Mouse (Mus musculus): ENCODE data around the gene Cenpp.

Gene Cenpp

DNA sequence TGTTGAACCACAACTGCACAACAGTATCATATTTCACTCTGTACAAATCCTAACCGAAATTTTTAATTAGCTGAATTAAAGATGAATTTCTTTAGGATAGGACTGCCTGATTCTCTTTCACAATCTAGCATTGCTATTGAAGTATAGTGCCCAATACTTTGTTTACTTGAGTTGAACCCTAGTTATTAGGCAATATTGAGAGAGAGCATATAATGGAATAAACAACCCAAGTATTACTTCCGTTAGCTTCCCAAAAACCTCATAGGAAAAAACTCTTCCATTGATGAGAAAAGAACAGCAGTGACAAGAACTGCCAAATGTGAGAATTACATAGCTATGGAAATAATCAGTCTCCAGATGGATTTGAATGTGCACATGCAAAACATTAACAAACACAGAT, 126.3 kb downstream of the Cenpp start:
- DNase-seq (ENCODE audit: low spot score in 2 of 2), result no peak

DNA sequence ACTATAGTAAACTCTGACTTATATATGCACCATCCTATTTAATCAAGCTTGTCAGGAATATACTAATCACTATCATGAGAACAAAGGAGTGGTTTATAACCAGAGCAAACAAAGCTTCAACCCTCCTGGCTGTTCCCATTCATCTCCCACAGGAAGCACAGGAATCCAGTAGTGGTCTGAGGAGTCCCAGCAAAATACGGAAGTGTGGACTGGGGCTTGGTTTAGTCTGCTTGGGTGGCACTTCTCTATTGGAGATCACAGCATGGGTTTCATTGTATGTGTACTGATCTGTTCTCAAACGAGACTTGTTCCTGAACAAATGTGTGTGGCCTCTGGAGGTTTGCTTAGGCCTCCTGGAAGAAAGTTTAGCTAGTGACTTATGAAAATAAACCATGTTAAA, 133.8 kb downstream of the Cenpp start:
- DNase-seq (ENCODE audit: low spot score in 2 of 2), result no peak

DNA sequence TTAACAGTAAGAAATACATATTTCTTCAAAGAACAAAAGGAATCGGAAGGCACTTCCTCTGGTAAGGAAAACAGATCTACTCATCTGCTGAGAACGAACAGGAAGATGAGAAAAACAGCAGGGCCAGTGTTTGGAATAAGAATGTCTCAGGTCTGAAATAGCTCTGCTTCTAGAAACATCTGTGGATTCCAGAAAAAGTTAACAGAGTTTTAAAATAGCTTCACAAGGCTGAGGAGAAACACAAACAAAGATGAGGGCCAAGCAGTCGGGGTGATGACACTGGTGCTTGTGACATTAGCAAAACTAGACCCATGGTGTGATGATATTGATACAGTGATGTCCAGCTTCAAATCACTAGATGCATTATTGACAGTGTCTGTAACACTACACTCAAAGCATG, 145.4 kb downstream of the Cenpp start:
- DNase-seq (ENCODE audit: low spot score in 2 of 2), result no peak

DNA sequence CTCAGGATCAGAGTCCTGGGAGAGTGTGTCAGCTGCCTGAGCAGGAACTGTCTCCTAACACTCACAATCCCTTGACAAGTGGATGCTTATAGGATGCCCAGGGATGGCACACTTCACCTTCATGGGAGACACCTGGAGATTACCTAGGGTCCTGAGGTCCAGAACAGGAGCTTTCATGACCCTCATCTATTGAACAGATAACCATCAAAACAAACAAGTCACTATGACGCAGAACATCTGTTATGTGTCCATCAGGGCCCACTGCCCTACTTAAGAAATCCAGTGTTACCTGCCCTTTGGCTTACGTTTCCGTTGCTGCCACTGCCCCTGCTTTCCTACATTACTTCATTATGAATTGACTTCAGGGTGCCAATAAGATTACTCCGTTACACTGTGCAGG, 146.8 kb downstream of the Cenpp start:
- no peak for DNase-seq (ENCODE audit: low spot score in 2 of 2)

DNA sequence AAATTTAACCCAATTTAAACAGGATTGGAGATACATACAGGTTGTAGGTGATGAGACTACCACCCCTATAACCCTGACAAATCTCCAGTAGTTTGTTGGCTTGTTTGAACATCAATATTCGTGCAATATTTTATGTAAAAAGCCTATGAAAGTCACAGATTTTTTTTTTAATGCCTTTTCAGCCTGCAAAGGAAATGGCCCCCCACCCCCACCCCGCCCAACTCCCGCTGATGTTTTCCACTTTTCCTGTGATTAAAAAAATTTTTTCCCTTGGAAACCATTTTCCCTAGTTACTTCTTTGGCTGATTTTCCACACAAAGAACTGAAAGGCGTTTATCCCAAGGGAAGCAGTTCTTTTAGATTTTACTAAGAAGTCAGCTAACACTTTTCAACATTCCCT, 148.1 kb downstream of the Cenpp start, which contains the start of gene Ecm2:
Ecm2 (plus strand) TSS at position 301 of the 400 bp plus-strand sequence.
- no peak for DNase-seq (ENCODE audit: low spot score in 2 of 2)

DNA sequence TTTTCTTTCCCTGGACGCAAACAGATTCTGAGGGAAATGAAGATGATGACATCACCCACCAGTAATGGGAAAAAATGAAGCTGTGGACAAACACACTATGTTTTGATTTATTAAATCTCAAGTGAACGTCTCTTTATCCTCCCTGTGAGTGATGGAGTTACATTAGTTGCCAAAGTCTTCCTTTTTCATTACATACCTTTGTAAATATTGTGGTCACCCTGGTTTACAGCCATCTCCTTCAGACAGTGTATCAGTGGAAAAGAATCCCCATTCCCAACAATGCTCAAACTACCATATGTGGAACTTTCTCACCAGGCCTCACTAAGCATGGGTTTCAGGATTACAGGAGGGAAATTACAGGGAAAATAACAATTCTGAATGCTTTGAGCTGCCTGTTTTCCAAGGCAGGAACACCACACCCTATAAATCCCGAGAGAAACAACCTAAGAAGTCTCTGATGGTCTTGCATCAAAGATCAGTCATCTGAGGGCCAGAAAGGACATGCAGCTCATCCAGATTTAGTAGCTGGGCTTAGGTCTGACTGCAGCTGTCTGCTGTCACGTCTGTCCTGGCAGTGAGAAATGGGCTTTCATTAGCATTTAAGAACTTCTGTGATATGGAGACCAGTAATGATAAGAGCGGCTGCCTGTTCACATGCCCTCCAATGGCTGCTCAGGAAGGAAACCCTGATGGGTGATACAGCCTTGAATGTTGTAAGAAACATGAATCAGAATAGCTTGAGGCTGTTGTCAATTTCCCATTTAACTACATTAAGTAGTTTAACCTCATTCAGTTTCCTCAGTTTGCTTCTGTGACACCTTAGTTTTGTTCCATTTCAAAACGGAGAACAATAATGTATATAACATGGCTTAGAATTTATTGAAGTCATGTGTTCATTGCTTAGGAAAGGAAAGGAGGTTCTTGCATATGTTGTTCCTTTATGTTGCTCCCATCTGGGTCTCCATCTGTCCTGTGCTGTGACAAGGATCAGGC, 159.9 kb downstream of the Cenpp start, which contains the start of gene Tes3-ps:
Tes3-ps (plus strand) TSS at position 943 of the 993 bp plus-strand sequence.
- no peak for DNase-seq (ENCODE audit: low spot score in 2 of 2)

DNA sequence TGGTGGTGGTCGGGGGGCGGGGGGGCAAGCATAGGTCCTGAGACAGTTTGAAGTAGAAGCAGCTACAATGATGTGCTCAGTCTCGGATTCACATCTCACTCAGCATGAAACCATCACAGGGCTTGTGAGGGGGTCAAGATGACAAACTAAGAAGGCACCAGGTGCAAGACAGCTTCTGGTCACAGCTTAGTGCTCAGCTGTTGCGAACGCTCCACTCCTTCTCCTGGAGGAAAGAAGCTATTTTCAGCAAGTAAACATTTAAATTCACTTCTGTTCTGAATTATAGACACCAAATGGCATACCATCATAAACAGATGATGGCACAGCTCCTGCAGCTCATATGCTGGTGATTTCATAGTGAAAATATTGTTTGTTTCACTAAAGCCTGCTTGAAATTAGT, 167.2 kb downstream of the Cenpp start:
- no peak for DNase-seq (ENCODE audit: low spot score in 2 of 2)

DNA sequence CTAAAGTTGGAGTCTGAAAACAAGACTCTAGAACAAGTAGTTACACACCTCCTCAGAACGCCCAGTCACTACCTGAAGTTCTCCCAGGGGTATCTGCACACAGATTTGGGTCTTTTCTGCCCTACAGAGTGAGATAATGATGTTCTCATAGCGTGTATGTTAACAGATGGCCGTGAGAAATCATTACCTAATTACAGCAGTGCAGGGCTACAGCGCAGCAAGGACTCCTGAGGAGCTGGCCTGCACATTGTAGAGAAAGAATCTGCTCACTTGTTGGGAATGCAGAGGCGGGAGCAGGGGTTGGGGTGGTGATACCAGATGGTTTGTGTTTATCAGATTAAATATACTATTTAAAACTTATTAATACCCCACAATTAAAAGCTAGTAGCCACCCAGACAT, 172.0 kb downstream of the Cenpp start:
- DNase-seq (ENCODE audit: low spot score in 2 of 2), result no peak

DNA sequence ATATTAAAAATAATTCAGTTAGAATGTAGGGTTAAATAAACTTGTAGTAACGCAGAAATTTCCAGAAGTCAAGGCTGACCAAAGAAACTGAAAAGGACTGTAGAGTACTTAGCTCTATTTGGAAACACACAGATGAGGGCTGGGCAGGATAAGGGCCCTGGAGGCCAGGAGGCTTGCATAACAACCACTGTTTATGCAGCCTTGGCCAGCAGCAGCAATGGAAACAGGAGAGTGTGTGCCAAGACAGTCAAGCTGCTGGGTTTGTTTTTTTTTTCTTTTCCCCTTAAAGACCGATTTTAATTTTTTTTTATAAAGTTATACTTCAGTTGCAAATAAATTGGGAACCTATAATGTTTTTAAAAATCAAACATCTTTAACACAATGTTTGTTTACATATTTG, 172.5 kb downstream of the Cenpp start:
- peak in 1 of 2 experiments; percentile 41 for DNase-seq (ENCODE audit: low spot score in 2 of 2)

DNA sequence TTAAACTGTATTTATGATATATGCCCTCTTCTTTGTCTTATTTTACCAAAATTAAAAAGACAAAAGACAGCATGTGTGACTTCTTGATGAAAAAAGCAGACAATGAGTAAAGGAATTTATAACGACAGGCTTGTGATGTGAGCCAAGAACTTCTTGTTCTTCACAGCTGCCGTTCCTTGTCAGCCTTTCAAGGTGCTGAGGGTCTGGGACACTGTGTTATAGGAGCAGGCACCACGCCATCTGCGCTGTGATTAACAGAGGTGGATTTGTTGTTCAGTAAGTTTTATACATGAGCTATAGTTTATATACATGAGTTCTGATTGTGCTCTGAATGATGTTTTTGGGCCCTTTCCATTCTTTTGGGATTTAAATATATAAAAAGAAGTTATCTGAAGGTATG, 173.2 kb downstream of the Cenpp start:
- no peak for DNase-seq (ENCODE audit: low spot score in 2 of 2)

DNA sequence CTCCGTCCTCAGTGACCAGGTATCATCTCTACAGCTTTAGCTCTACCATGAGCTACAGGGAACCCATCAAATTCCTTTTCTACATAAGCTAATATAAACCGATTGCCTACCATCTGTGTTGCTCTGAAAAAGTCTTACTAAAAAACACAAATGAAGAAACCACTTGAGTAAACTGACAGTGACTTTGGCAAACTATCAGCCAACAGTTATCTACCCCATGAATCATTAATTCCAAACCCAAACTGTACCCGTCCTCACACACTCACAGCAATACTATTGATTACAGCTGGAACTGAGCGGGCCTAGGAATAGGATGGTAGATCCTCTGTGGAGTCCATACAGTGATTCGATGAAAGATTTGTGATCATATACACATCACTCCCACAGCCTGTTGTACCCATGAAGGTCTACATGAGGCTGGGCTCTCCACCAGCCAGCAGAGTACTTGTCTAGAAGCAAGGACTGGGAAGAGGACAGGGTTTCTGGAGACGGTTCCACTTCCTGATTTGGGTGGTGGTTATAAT, 173.7 kb downstream of the Cenpp start:
- no peak for DNase-seq (ENCODE audit: low spot score in 2 of 2)

DNA sequence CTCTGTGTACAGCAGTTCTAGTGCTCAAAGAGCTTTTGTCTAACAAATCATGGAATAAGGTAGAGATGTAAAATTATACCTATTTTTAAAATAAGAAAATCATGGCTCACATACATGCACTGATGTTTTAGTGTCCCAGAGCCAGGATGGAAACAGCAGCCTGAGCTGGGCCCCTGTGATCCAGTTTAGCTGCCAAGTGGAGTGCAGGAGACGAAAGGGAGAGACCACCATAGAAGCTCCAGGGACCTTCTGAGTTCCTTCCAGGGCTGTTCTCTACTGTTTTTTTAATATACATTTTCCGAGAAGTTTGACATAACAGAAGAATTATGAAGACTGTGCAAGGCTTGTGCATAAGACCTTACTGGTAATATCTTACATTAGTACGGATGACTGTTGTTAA, 174.7 kb downstream of the Cenpp start:
- no peak for DNase-seq (ENCODE audit: low spot score in 2 of 2)

DNA sequence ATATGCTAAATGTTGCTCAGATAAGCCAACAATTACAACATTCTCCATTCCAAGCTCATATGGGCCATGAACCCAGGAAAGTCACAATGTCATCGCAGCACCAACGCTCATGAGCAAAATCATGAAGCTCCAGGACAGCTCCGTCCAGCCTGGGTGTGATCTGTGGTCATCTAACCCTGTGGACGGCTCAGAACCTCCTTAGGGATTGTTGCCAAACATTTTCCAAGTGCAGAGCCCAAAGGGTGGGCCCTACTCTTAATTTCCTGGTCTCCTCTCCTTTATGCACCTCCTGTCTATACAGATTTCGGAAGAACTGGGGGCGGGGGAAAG, 179.9 kb downstream of the Cenpp start:
- no peak for DNase-seq (ENCODE audit: low spot score in 2 of 2)

DNA sequence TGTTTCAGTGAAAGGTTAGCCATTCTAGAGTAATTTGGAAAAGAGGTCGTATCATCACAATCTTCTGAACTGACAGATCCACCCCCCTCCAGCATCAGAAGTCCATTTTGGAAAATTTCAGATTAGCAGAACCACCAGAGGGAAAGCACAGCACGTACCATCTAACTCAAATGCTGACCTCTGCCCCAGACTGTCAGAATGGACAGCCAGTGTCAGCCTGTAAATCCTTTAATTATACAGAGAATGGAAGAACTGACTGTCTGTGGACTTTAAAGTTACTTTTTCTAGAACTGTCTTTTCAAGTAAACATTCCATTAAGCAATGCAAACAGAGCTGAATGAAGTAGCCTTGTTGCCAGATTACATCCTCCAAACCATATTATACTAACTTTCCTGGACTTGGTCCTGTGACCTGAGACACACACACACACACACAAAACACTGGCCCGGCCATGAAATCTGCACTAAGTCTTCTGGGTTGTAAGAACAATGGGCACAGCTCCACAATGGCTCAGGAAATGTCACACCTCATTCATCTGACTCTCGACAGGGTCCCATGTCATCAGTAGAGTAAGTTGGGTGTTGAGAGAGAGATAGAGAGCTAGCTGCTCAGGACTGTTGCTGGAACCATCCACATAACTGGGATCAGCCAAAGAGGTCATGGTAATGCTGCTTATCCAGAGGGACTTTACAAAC, 180.5 kb downstream of the Cenpp start:
- no peak for DNase-seq (ENCODE audit: low spot score in 2 of 2)

DNA sequence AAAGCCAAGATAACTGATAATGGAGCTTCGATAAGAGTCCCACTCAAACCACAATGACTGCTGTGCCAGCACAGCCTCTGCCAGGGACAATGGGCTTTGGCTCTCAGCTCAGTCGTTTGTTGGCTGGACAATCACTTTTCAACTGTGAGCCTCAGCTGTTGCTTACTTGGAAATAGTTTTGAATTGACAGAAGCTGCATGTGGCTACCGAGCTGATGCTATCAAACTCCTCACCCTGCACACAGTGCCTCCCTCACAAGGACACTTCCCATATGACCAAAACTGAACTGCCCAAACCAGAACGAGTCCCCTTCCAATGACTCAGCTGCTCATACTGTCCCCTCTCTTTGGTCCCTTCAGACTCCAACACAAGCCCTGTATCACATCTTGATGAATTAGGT, 181.8 kb downstream of the Cenpp start:
- DNase-seq (ENCODE audit: low spot score in 2 of 2), result no peak

DNA sequence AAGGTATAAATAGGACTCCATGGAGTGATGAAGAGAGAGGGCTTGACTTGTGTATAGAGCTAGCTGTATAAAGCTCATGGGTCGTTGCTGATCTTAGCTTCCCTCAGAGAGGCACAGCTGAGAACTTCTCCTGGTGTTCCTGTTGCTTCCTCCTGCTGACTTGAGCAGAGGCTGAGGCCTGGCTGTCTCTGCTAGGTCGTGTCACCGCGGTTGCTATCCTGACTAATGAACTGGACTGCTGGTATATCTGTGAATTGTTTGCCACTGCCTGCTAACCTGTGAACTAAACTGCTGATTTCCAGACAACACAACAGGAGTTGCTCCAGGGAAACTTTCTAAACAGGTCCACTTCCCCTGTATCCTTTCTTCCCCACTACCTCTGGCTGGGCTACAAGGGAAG, 182.3 kb downstream of the Cenpp start:
- no peak for DNase-seq (ENCODE audit: low spot score in 2 of 2)

DNA sequence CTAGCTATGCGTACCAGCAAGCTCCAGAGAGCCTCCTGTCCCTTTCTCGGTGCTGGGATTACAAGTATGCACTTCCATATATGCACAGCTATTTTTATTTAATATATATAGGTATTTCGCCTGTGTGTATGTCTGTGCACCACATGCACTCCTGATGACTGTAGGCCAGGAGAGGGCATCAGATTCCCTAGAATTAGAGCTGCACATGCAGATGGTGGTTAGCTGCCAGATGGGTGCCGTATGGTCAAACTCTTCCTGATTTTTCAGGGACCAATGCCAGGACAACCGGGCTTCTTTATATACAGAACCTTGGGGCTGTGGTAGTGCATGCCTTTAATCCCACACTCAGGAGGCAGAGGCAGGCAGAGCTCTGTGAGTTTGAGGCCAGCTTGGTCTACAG, 183.6 kb downstream of the Cenpp start:
- no peak for DNase-seq (ENCODE audit: low spot score in 2 of 2)

DNA sequence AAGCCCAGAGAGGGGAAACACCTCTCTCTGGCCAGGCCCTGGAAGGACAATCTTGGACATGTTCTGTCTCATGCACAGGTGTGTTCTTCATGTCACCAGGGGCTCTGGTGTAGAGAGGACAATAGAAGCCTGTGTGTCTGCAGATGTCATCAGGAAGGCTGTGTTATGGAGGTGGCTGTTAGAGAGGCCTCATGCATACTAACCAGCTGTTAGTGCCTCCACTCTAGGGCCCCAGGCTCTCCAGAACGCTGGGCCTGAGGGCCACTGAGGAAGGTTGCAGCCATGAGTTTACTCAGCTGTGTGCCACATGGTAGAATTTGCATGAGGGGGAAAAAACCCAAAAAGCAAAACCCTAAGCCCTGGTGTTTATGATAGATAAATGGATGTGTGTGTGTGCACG, 185.0 kb downstream of the Cenpp start:
- no peak for DNase-seq (ENCODE audit: low spot score in 2 of 2)

DNA sequence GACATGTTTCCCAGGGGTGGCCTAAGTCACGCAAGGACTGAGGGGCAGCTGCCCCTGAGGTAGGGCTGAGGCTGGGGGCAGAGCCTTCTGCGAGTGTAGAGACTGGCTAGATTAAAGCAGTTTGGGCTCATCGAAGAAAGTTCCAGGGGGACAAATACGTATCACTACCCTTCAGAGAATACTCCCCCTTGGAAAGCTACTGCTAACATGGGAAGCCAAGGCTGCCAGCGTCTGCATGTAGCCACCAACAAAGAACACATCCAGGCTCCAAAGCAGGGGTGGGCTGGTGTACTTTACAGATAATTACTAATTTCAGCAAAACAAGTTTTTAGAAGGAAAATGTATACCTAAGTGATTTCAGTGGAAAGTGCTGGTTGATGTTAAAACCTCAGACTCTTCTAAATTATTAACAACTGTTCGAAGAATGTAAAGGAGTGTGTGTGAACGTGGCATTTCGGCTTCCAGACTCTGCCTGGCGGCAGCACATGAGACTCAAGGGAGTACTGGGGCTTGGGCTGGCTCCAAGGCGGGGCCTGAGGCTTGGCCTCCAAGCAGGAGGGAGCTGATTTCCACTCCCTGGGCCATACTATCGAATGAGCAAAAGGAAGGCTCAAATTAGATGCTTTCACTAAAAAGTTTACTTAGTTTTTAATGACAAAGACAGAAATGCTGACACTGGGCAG, 186.1 kb downstream of the Cenpp start:
- no peak for DNase-seq (ENCODE audit: low spot score in 2 of 2)

DNA sequence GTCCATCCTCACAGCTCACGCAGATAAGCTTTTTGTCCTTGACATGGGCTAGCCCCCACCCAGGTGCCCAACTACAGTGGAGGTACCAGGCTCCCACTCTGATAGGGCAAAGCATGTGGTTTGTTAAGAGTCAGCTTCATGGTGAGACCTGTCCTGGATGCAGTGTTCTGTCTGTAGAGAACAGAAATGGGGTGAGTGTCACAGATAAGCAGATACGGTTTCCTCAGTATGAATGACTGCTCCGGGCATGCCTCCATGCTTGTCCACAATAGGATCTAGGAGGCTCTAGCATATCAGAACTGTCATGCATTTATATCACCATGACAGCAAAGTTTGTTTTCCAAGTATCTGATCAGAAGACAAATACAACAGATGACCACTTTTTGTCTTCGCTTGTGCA, 186.7 kb downstream of the Cenpp start:
- no peak for DNase-seq (ENCODE audit: low spot score in 2 of 2)

DNA sequence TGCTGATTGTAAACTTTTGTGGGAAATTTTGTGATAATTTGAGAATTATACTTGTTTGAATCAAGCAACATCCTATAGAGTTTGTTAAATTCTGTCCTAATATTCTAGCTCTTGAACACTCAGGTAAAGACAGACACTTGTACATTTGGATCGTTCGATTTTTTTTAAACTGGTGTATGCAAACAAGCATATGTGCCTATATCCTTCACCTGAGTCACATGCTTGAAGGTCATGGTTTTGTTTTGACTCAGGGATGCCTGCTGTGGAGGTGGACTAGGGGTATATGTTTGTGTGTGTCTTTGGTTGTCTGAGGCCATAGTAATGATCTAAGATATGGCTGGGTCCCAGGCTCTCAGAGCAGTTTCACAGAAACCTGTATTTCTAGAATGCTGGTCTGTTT, 189.7 kb downstream of the Cenpp start:
- no peak for DNase-seq (ENCODE audit: low spot score in 2 of 2)

DNA sequence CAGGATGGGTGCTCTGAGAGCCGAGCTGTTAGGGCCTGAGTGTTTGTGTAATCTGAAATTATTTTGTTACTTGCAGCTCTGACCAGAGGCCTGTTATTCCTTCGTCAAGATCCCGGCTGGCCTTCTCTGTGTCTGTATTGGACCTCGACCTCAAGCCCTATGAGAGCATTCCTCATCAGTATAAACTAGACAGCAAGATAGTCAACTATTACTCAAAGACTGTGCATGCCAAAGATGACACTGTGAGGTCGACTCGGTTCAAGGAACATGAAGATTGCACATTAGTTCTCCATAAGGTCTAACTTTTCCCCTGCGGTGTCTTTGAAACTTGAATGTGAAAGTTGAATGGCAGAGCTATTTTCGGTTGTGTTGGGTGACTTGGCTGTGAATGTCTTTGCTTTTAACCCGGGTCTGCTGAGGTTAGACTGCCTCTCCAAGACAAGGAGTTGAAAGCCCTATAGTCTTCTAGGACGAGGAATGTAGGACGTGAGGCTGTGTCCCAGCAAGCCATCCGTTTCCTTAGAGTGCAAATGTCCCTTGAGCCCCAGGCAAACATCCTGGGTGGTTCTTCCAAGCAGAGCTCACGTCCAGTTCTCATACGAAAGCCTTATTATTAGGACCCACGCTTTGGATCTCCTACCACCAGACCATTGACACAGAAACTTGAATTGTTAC, 191.0 kb downstream of the Cenpp start:
- no peak for DNase-seq (ENCODE audit: low spot score in 2 of 2)

All from left cerebral cortex, adult 9 months (tissue).